Mouse (Mus musculus): ENCODE data around the gene Serpina3b.
"Not testable (repeated sequence)": the region's sequence is repeated elsewhere in the genome, so short reads cannot be mapped to it uniquely, and the experiment has no call there.

Gene Serpina3b

GRCm38 (mm10) chr12:104127696-104128095 lies at the start of gene Serpina3b:
Serpina3b (plus strand) TSS chr12:104127996.
- peak; percentile 30 for DNase-seq (ENCODE audit: extremely low read depth, low read depth, low spot score)

- DNase-seq (ENCODE audit: extremely low read depth, low read depth, low spot score): no peak
These were observed 37.7 kb upstream of the Serpina3b start for GRCm38 (mm10) chr12:104090119-104090518.

GRCm38 (mm10) chr12:104091303-104091702 lies 36.5 kb upstream of the Serpina3b start:
- peak; percentile 85 for DNase-seq (ENCODE audit: extremely low read depth, low read depth, low spot score)

- no peak for DNase-seq (ENCODE audit: extremely low read depth, low read depth, low spot score)
These were observed 27.0 kb upstream of the Serpina3b start, which contains the start of gene Serpina5 for GRCm38 (mm10) chr12:104100768-104101167. Serpina5 (plus strand) TSS chr12:104101113.

- no peak for DNase-seq (ENCODE audit: extremely low read depth, low read depth, low spot score)
These were observed 21.9 kb upstream of the Serpina3b start for GRCm38 (mm10) chr12:104105847-104106246.

- no peak for DNase-seq (ENCODE audit: extremely low read depth, low read depth, low spot score)
These were observed 20.9 kb upstream of the Serpina3b start for GRCm38 (mm10) chr12:104106919-104107318.

GRCm38 (mm10) chr12:104108507-104108906 lies 19.3 kb upstream of the Serpina3b start:
- no peak for DNase-seq (ENCODE audit: extremely low read depth, low read depth, low spot score)

GRCm38 (mm10) chr12:104112333-104112732 lies 15.5 kb upstream of the Serpina3b start, which contains the start of gene Serpina3a:
Serpina3a (plus strand) TSS chr12:104112724.
- not testable (repeated sequence) for DNase-seq (ENCODE audit: extremely low read depth, low read depth, low spot score)

GRCm38 (mm10) chr12:104114921-104115579 lies 12.7 kb upstream of the Serpina3b start:
- DNase-seq (ENCODE audit: extremely low read depth, low read depth, low spot score): no peak

- DNase-seq (ENCODE audit: extremely low read depth, low read depth, low spot score): no peak
These were observed 4.7 kb upstream of the Serpina3b start for GRCm38 (mm10) chr12:104123097-104123496.

- no peak for DNase-seq (ENCODE audit: extremely low read depth, low read depth, low spot score)
These were observed 3.8 kb upstream of the Serpina3b start for GRCm38 (mm10) chr12:104123996-104124395.

GRCm38 (mm10) chr12:104125021-104125560 lies 2.7 kb upstream of the Serpina3b start:
- peak; percentile 30 for DNase-seq (ENCODE audit: extremely low read depth, low read depth, low spot score)

GRCm38 (mm10) chr12:104131041-104131440 lies 3.2 kb downstream of the Serpina3b start:
- DNase-seq (ENCODE audit: extremely low read depth, low read depth, low spot score): no peak

- DNase-seq (ENCODE audit: extremely low read depth, low read depth, low spot score): no peak
These were observed 10.4 kb downstream of the Serpina3b start for GRCm38 (mm10) chr12:104138216-104138615.

GRCm38 (mm10) chr12:104140543-104141103 lies 12.8 kb downstream of the Serpina3b start:
- DNase-seq (ENCODE audit: extremely low read depth, low read depth, low spot score): no peak

- DNase-seq (ENCODE audit: extremely low read depth, low read depth, low spot score): no peak
These were observed 13.7 kb downstream of the Serpina3b start for GRCm38 (mm10) chr12:104141506-104141905.

GRCm38 (mm10) chr12:104142427-104142826 lies 14.6 kb downstream of the Serpina3b start:
- DNase-seq (ENCODE audit: extremely low read depth, low read depth, low spot score): no peak

GRCm38 (mm10) chr12:104143286-104143685 lies 15.5 kb downstream of the Serpina3b start:
- no peak for DNase-seq (ENCODE audit: extremely low read depth, low read depth, low spot score)

GRCm38 (mm10) chr12:104145571-104145970 lies 17.8 kb downstream of the Serpina3b start:
- no peak for DNase-seq (ENCODE audit: extremely low read depth, low read depth, low spot score)

GRCm38 (mm10) chr12:104151989-104152388 lies 24.2 kb downstream of the Serpina3b start:
- DNase-seq (ENCODE audit: extremely low read depth, low read depth, low spot score): no peak

- no peak for DNase-seq (ENCODE audit: extremely low read depth, low read depth, low spot score)
These were observed 25.3 kb downstream of the Serpina3b start for GRCm38 (mm10) chr12:104153041-104153645.

- DNase-seq (ENCODE audit: extremely low read depth, low read depth, low spot score): no peak
These were observed 25.9 kb downstream of the Serpina3b start, which contains the start of gene Serpina3c for GRCm38 (mm10) chr12:104153656-104154055. Serpina3c (minus strand) TSS chr12:104153870.
